Mouse (Mus musculus) hindbrain, embryonic 14.5 days (tissue): Measurements from ENCODE around the gene Klrg1. TPM values are rescaled to one million over a fixed set of nuclear protein-coding genes. Genes with fewer than 3 reads are reported as not detected.
A peak's percentile ranks its signal among the peaks of the same experiment; 100 is the strongest.

Experiments used
- ATAC-seq: fragments of 200-750 bp; cut with Nextera tagmentation; 2 replicates; pipeline ENCODE4 v1.8.0; 2017; ENCODE audit warnings: moderate number of reproducible peaks, mild to moderate bottlenecking, moderate TSS enrichment, moderate library complexity; ENCODE audit not compliant: low FRiP score
- DNase-seq: peaks from one replicate; pipeline ENCODE4 v3.0.0-alpha.2; 2015; ENCODE audit warnings: low spot score
- H3K27ac ChIP-seq: fragments of 300-500 bp; sonication (generic); 2 replicates; pipeline ENCODE4 v1.5.1; 2014; ENCODE audit warnings: mild to moderate bottlenecking, moderate library complexity
- H3K27me3 ChIP-seq: fragments of 300-500 bp; sonication (generic); 2 replicates; pipeline ENCODE4 v1.6.1; 2014; ENCODE audit warnings: mild to moderate bottlenecking, low read length, mixed read lengths; ENCODE audit not compliant: control insufficient read depth, insufficient read depth
- H3K36me3 ChIP-seq: fragments of 300-500 bp; sonication (generic); replicated peaks from 2 replicates; pipeline ENCODE4 v1.6.1; 2014; ENCODE audit not compliant: control insufficient read depth, insufficient read depth
- H3K4me1 ChIP-seq: fragments of 300-500 bp; sonication (generic); replicated peaks from 2 replicates; pipeline ENCODE4 v1.6.1; 2014; ENCODE audit warnings: antibody characterized with exemption, low read length, mixed read lengths; ENCODE audit not compliant: control insufficient read depth, insufficient read depth
- H3K4me2 ChIP-seq: fragments of 300-500 bp; sonication (generic); replicated peaks from 2 replicates; pipeline ENCODE4 v1.6.1; 2014; ENCODE audit warnings: mild to moderate bottlenecking, moderate library complexity
- H3K4me3 ChIP-seq: fragments of 300-500 bp; sonication (generic); replicated peaks from 2 replicates; pipeline ENCODE4 v1.5.1; 2014; ENCODE audit warnings: mild to moderate bottlenecking, low read length
- H3K9ac ChIP-seq: fragments of 300-500 bp; sonication (generic); 2 replicates; pipeline ENCODE4 v1.6.1; 2014
- H3K9me3 ChIP-seq: fragments of 300-500 bp; sonication (generic); 2 replicates; pipeline ENCODE4 v1.6.1; 2016; ENCODE audit warnings: low read length; ENCODE audit not compliant: control insufficient read depth
- whole genome bisulfite sequencing: fragments of 180-500 bp; shearing (Covaris S2); extraction: QIAGEN DNeasy Blood & Tissue Kit; methylation state at CpG from one replicate; pipeline ENCODE4 v1.1.7; 2014; 5-methylcytosine and 5-hydroxymethylcytosine counted together
- polyA plus RNA-seq: library from polyadenylated mRNA; unstranded; fragments of >200 nt; fragmentation: Nextera tagmentation; extraction: Ambion mirVana; gene quantifications from 2 replicates; pipeline ENCODE4 v1.2.1, GENCODE M21; 2014

The Klrg1 gene
- polyA plus RNA-seq, 1 experiment from 2014 or later: 0.82 TPM

GRCm38 (mm10) chr6:122284823-122285222 is 2.1 kb upstream of the Klrg1 start:
- Histone ChIP-seq H3K27ac (no peak overlapping the region), H3K4me3 (no peak overlapping the region), H3K27me3 (no peaks in the 10 kb centered on the region), H3K9me3 (no peaks in the 10 kb centered on the region), H3K4me2 (no peak overlapping the region), H3K9ac (no peak overlapping the region), H3K36me3 (no peaks in the 10 kb centered on the region), H3K4me1 (no peaks in the 10 kb centered on the region)
- WGBS: 89% methylated on average over 1 of the region's 1 CpGs
- ATAC-seq (no peak), DNase-seq (no peak)

- Histone ChIP-seq H3K27me3 (no peaks in the 10 kb centered on the region), H3K9ac (no peak overlapping the region), H3K4me3 (no peak overlapping the region), H3K4me2 (no peak overlapping the region), H3K36me3 (no peaks in the 10 kb centered on the region), H3K27ac (no peak overlapping the region), H3K9me3 (no peaks in the 10 kb centered on the region), H3K4me1 (no peaks in the 10 kb centered on the region)
- no peak for DNase-seq
- no peak for ATAC-seq
- WGBS: 81% methylated on average over 4 of the region's 4 CpGs
Measured at GRCm38 (mm10) chr6:122284304-122284703, 1.6 kb upstream of the Klrg1 start.

- no peaks in the 10 kb centered on the region for H3K4me1 ChIP-seq
- whole genome bisulfite sequencing: 89% methylated on average over 2 of the region's 2 CpGs
- H3K9ac ChIP-seq: no peak overlapping the region
- H3K4me3 ChIP-seq: no peak overlapping the region
- H3K9me3 ChIP-seq: no peaks in the 10 kb centered on the region
- no peak for ATAC-seq
- DNase-seq: no peak
- H3K36me3 ChIP-seq: no peaks in the 10 kb centered on the region
- no peaks in the 10 kb centered on the region for H3K27me3 ChIP-seq
- no peak overlapping the region for H3K27ac ChIP-seq
- no peak overlapping the region for H3K4me2 ChIP-seq
Measured at GRCm38 (mm10) chr6:122283429-122283828, 747 bp upstream of the Klrg1 start.

GRCm38 (mm10) chr6:122276565-122276964 is 6.1 kb downstream of the Klrg1 start:
- Histone ChIP-seq H3K27me3 (no peaks in the 10 kb centered on the region), H3K36me3 (no peaks in the 10 kb centered on the region), H3K4me2 (no peak overlapping the region), H3K4me3 (no peak overlapping the region), H3K9me3 (no peaks in the 10 kb centered on the region), H3K27ac (no peak overlapping the region), H3K9ac (no peak overlapping the region), H3K4me1 (0 out of 2 replicates have a peak, but pooled peaks cover 5% of the 10 kb centered on the region)
- DNase-seq: no peak
- no peak for ATAC-seq
- WGBS: 88% methylated on average over 7 of the region's 7 CpGs

- no peaks in the 10 kb centered on the region for H3K9me3 ChIP-seq
- WGBS: 65% methylated on average over 5 of the region's 5 CpGs
- H3K27me3 ChIP-seq: no peaks in the 10 kb centered on the region
- H3K36me3 ChIP-seq: no peaks in the 10 kb centered on the region
- no peak overlapping the region for H3K4me3 ChIP-seq
- no peak overlapping the region for H3K9ac ChIP-seq
- ATAC-seq (no peak), DNase-seq (no peak)
- 0 out of 2 replicates have a peak, but pooled peaks cover 5% of the 10 kb centered on the region for H3K4me1 ChIP-seq
- H3K4me2 ChIP-seq: no peak overlapping the region
- no peak overlapping the region for H3K27ac ChIP-seq
Measured at GRCm38 (mm10) chr6:122274546-122274945, 8.1 kb downstream of the Klrg1 start.

- Histone ChIP-seq H3K9ac (no peak overlapping the region), H3K4me3 (no peak overlapping the region), H3K4me1 (0 out of 2 replicates have a peak, but pooled peaks cover 5% of the 10 kb centered on the region), H3K9me3 (no peaks in the 10 kb centered on the region), H3K27ac (no peak overlapping the region), H3K4me2 (no peak overlapping the region), H3K36me3 (no peaks in the 10 kb centered on the region), H3K27me3 (no peaks in the 10 kb centered on the region)
- ATAC-seq: no peak
- WGBS: 87% methylated on average over 11 of the region's 11 CpGs
- DNase-seq: no peak
Measured at GRCm38 (mm10) chr6:122270152-122270551, 12.5 kb downstream of the Klrg1 start.

GRCm38 (mm10) chr6:122269170-122269569 is 13.5 kb downstream of the Klrg1 start:
- 98% methylated on average over 4 of the region's 4 CpGs for WGBS
- DNase-seq: no peak

GRCm38 (mm10) chr6:122268561-122268960 is 14.1 kb downstream of the Klrg1 start:
- Histone ChIP-seq H3K27ac (no peak overlapping the region), H3K4me1 (no peaks in the 10 kb centered on the region), H3K4me2 (no peak overlapping the region), H3K9ac (no peak overlapping the region), H3K36me3 (no peaks in the 10 kb centered on the region), H3K9me3 (no peaks in the 10 kb centered on the region), H3K27me3 (no peaks in the 10 kb centered on the region), H3K4me3 (no peak overlapping the region)
- peak; percentile 58 for DNase-seq
- 46% methylated on average over 3 of the region's 3 CpGs for WGBS
- no peak; the same call in 1 of the 2 replicates for ATAC-seq

More at GRCm38 (mm10) chr6:122269170-122269569, 13.5 kb downstream of the Klrg1 start:
- Histone ChIP-seq H3K36me3 (no peaks in the 10 kb centered on the region), H3K4me3 (no peak overlapping the region), H3K27ac (no peak overlapping the region), H3K4me2 (no peak overlapping the region), H3K4me1 (no peaks in the 10 kb centered on the region), H3K9me3 (no peaks in the 10 kb centered on the region), H3K27me3 (no peaks in the 10 kb centered on the region), H3K9ac (no peak overlapping the region)
- no peak for ATAC-seq

- H3K27me3 ChIP-seq: no peaks in the 10 kb centered on the region
- no peak for ATAC-seq
- H3K27ac ChIP-seq: no peak overlapping the region
- WGBS: 85% methylated on average over 8 of the region's 8 CpGs
- no peak overlapping the region for H3K4me2 ChIP-seq
- no peak overlapping the region for H3K4me3 ChIP-seq
- H3K9me3 ChIP-seq: no peaks in the 10 kb centered on the region
- no peaks in the 10 kb centered on the region for H3K36me3 ChIP-seq
- DNase-seq: no peak
- no peaks in the 10 kb centered on the region for H3K4me1 ChIP-seq
- H3K9ac ChIP-seq: no peak overlapping the region
Measured at GRCm38 (mm10) chr6:122262543-122262942, 20.1 kb downstream of the Klrg1 start.

GRCm38 (mm10) chr6:122252146-122252545 is 30.5 kb downstream of the Klrg1 start:
- 35% methylated on average over 1 of the region's 1 CpGs for WGBS
- Histone ChIP-seq H3K27ac (no peak overlapping the region), H3K9ac (no peak overlapping the region), H3K27me3 (no peaks in the 10 kb centered on the region), H3K4me1 (no peaks in the 10 kb centered on the region), H3K4me3 (no peak overlapping the region), H3K36me3 (no peaks in the 10 kb centered on the region), H3K9me3 (no peaks in the 10 kb centered on the region), H3K4me2 (no peak overlapping the region)
- peak; percentile 57 for DNase-seq
- no peak for ATAC-seq
